Mouse (Mus musculus) liver, adult 2 months (tissue): ENCODE measurements around the gene Mgmt.

ENCODE experiments used
- CTCF ChIP-seq: fragments of 200-500 bp; IDR thresholded peaks from 2 replicates; pipeline ENCODE4 v1.5.1; 2011; ENCODE audit warnings: low read depth, low read length, control low read depth
- POLR2A ChIP-seq: fragments of 200-500 bp; IDR thresholded peaks from 2 replicates; pipeline ENCODE4 v1.6.1; 2011; ENCODE audit warnings: low read length, control low read depth; ENCODE audit not compliant: insufficient read depth; ENCODE audit errors: extremely low read depth

DNA sequence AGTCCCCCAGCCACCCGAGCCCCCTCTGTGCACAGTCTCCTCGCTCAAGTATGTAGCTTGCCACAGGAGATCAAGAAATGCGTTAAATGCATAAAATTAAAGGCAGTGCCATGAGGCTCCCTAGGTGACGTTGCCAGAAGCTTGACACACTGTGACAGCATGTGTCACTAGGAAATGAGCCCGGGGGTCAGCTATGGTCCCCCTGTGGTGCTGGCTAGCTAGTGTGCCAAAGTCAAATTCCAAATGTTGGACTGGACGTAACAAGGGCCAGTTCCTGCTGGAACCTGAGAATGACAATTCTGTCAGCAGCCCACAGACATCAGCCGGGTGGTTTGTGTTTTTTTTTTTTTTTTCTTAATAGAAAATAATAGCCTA is 144.5 kb downstream of the Mgmt start:
- TF ChIP-seq POLR2A (no peak), CTCF (no peak)
